Mouse (Mus musculus) C3H10T1/2 (cell line): Measurements from ENCODE around the gene Dstn. TPM values are rescaled to one million over a fixed set of nuclear protein-coding genes. Genes with fewer than 3 reads are reported as not detected.

Source experiments
- polyA plus RNA-seq, 2 experiments: library from polyadenylated mRNA; unstranded; fragments of >200 nt; fragmentation: generic; extraction: Trizol; gene quantifications; one replicate each; pipeline ENCODE4 v1.2.1; 2012; ENCODE audit warnings: missing spikeins in 2 of 2

Gene Dstn
- polyA plus RNA-seq: 100 to 1,000 TPM in 1 of 2 experiments, 10 to 100 TPM in 1; 33.2 to 144 TPM

DNA sequence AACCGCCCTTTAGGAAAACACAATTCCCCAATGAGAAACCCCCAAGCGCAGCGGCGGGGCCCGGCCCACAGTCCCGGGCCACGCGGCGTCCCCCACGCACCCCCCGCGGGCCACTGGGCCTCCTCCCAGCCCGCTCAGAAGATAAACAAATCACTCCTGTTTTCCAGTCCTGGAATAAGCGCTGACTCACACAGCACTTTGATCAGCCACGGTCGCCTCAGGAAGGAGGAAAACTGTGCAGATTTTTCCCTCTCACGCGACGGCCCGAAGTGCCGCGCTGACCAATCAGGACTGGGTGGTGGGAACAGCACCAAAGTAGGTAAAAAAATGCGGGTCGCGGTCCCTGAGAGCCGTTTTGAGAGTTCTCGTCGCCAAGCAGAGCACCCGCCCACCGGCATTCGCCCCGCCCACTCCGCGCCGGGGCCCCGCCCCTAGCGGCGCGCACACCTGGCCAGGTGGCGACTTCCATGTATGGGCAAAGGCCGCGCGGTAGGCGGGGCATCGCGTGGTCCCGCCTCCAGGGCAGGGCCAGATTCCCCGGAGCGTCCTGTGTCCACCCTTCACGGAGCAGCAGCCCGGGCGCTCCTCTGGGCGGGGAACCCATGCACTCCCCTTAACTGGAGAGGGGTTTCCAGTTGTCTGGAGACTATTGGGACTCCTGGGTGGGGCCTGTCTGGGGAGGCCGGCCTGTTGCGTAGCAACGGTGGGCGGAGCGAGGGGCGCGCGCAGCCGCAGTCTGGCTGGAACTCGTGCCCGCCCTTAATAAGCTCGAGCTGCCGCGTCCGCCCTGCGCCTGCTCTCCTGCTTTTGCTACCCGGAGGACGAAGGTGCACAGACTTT lies at the start of gene Dstn:
Gene Dstn, plus strand, starts transcription at position 561 of the 840 bp plus-strand sequence.

Other genes starting within 250 kb of the Dstn start
- gene Bfsp1, start 52.1 kb upstream of the Dstn start, polyA plus RNA-seq: under 1 TPM; 0.04 to 0.21 TPM
- 100 to 1,000 TPM in 1 of 2 experiments, 10 to 100 TPM in 1; 46.9 to 163 TPM for gene Rrbp1, start 95.9 kb downstream of the Dstn start, polyA plus RNA-seq
- not detected for gene Banf2, start 117.7 kb downstream of the Dstn start, polyA plus RNA-seq